Mouse (Mus musculus): ENCODE data around the gene Rnf150.

DNA sequence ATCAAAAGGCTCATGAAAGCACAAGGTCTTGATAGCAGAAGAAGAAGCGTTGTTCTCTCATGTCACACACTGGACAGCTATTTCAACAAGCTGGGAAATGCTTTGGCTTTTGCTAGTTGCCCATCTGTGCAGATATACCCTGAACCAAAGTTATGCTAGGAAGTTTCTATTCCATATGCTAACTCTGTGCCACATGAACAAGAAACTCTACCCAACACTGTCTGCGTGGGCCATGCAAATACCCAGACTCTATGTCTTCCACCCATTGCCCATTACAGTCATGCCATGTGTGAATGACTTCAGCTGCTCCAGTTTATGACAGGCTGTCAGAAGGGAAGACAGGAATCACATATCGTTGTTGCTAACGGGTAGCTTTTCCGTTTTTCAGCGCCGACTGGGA is 140.0 kb downstream of the Rnf150 start:
- no peak for TF ChIP-seq USF1 (IDR thresholded peaks at IDR 0.05; ENCODE audit: low read depth, low read length)
- no peak for TF ChIP-seq POLR2A (IDR thresholded peaks at IDR 0.05; ENCODE audit: control insufficient read depth in 1 of 2, insufficient read depth in 1 of 2, low read depth in 1 of 2, low read length in 2 of 2, poor library complexity in 1 of 2)
- TF ChIP-seq CTCF (IDR thresholded peaks at IDR 0.05 in 2 of 3, conservative IDR thresholded peaks at IDR 0.05 in 1 of 3; ENCODE audit: control insufficient read depth in 1 of 3, insufficient read depth in 1 of 3, low read depth in 2 of 3, low read length in 3 of 3, poor library complexity in 1 of 3, severe bottlenecking in 1 of 3) = no peak
- no peak for TF ChIP-seq ELF1 (IDR thresholded peaks at IDR 0.05; ENCODE audit: low read depth, low read length)
- TF ChIP-seq ZNF384 (IDR thresholded peaks at IDR 0.05; ENCODE audit: low read depth, low read length) = no peak
- no peak for TF ChIP-seq UBTF (IDR thresholded peaks at IDR 0.05; ENCODE audit: borderline replicate concordance, insufficient read depth, low read depth, low read length)
- TF ChIP-seq ZMIZ1 (IDR thresholded peaks at IDR 0.05; ENCODE audit: low read depth, low read length) = no peak

Measured in MEL (cell line).